Mouse (Mus musculus): Measurements from ENCODE around the gene Xirp2. TPM values are rescaled to one million over a fixed set of nuclear protein-coding genes. Genes with fewer than 3 reads are reported as not detected.
"Not testable (repeated sequence)": the region's sequence is repeated elsewhere in the genome, so short reads cannot be mapped to it uniquely, and the experiment has no call there.

Xirp2 gene
- total and polyA plus RNA-seq, 2 experiments from 2014 or later, result 0.01 to 0.11 TPM

DNA sequence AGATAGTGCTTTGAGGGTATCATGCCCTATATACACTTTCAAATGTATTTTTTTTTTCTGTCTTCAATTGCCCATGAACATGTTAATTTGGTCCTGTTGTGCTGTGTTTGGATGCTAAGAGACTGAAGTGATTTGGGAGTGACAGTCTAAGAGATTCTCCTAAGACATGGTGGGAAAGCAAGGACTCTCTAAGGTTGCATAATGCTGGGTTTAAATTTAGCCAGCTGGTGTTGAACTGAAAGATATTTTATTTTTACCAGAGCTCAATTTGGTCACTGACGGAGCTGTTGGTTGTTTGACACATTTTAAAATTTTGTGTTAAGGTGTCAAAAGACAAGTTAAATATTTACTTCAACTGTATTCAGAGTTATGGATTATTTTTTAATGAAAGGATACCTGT lies 970 bp downstream of the Xirp2 start:
- no peaks in the 10 kb centered on the region for H3K27me3 ChIP-seq (ENCODE audit: insufficient read depth, low read length)
- no peak for TF ChIP-seq CTCF (IDR thresholded peaks at IDR 0.05)
- H3K36me3 ChIP-seq (ENCODE audit: insufficient read depth, low read length), result no peaks in the 10 kb centered on the region
- WGBS, result 81% methylated on average over 1 of the region's 1 CpGs
- H3K4me3 ChIP-seq (ENCODE audit: low read depth, low read length), result no peak overlapping the region
- no peaks in the 10 kb centered on the region for H3K4me1 ChIP-seq (ENCODE audit: insufficient read depth, low read length)
- ATAC-seq (ENCODE audit: low FRiP score), result no peak
- H3K4me2 ChIP-seq (ENCODE audit: low read depth, low read length, poor library complexity, severe bottlenecking), result no peak overlapping the region
- H3K9ac ChIP-seq (replicated peaks; ENCODE audit: low read length, poor library complexity, severe bottlenecking), result no peak overlapping the region
- H3K27ac ChIP-seq (ENCODE audit: low read depth, low read length), result no peak overlapping the region
- H3K9me3 ChIP-seq (ENCODE audit: low read length), result no peaks in the 10 kb centered on the region
- no peak for DNase-seq (ENCODE audit: low spot score)

DNA sequence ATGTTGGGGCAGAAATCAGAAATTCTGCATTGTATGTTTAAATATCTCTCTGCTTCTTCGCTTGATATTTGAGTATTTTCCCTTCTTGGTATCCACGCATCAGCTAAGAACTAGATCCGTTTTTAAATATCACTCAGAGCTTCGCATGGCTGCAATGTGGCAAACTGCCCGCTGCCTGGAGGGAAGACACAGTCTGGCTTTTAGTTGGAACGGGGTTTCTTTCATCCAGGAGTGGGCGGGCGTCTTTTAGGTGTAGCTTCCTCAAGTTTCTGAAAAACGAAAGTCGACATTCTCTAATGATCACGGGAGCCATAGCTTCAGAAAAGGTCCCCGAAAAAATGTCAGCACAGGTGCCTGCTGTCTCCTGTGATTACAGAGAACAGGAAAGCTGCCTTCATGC lies 1.4 kb downstream of the Xirp2 start:
- H3K4me3 ChIP-seq (ENCODE audit: low read depth, low read length), result no peak overlapping the region
- WGBS, result 65% methylated on average over 12 of the region's 12 CpGs
- DNase-seq (ENCODE audit: low spot score) (peak; percentile 14), ATAC-seq (ENCODE audit: low FRiP score) (no peak)
- no peak overlapping the region for H3K4me2 ChIP-seq (ENCODE audit: low read depth, low read length, poor library complexity, severe bottlenecking)
- no peak overlapping the region for H3K27ac ChIP-seq (ENCODE audit: low read depth, low read length)
- no peak overlapping the region for H3K9ac ChIP-seq (replicated peaks; ENCODE audit: low read length, poor library complexity, severe bottlenecking)
- no peaks in the 10 kb centered on the region for H3K9me3 ChIP-seq (ENCODE audit: low read length)
- H3K27me3 ChIP-seq (ENCODE audit: insufficient read depth, low read length), result no peaks in the 10 kb centered on the region
- TF ChIP-seq CTCF (IDR thresholded peaks at IDR 0.05), result no peak
- no peaks in the 10 kb centered on the region for H3K36me3 ChIP-seq (ENCODE audit: insufficient read depth, low read length)
- H3K4me1 ChIP-seq (ENCODE audit: insufficient read depth, low read length), result no peaks in the 10 kb centered on the region

DNA sequence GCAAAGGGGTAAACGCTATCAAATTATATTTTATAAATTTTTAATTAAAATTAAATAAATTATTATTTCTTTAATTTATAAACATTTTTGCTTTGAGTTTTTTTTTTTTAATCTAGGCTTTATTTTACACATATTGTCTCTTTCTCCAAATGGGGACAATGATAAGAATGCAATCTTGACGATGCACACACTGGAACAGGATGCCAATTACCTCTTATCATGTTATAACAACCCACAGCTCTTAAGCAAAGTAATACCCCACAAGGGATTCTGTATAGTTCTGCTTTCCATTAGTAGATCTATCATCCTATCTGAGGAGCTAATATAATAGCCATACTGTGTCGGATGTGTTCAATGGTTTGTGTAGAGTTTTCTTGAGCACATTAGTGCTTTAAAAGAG lies 15.1 kb downstream of the Xirp2 start:
- H3K9me3 ChIP-seq (ENCODE audit: low read length), result no peaks in the 10 kb centered on the region
- WGBS, result 78% methylated on average over 3 of the region's 3 CpGs

DNA sequence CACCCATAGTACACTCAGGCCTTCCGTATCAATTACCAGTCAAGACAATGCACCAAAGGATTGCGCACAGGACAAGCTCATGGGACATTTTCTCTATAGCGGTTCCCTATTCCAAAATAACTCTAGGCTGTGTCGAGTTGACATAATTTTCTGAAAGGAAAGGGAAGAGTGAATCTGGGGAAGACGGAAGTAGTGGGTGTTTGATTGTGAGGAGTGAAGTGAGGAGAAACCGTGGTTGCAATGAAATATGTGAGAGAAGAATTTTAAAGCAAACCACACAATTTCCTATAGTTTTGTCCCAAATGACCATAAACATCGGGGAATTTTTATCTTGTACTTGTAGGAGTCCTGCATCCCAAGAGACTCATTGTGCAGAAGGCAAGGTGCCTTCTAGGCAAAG lies 21.2 kb downstream of the Xirp2 start:
- Histone ChIP-seq H3K9ac (replicated peaks; ENCODE audit: low read length, poor library complexity, severe bottlenecking) (no peak overlapping the region), H3K4me3 (ENCODE audit: low read depth, low read length) (no peak overlapping the region), H3K36me3 (ENCODE audit: insufficient read depth, low read length) (no peaks in the 10 kb centered on the region), H3K4me2 (ENCODE audit: low read depth, low read length, poor library complexity, severe bottlenecking) (no peak overlapping the region), H3K4me1 (ENCODE audit: insufficient read depth, low read length) (no peaks in the 10 kb centered on the region), H3K27me3 (ENCODE audit: insufficient read depth, low read length) (no peaks in the 10 kb centered on the region), H3K27ac (ENCODE audit: low read depth, low read length) (no peak overlapping the region), H3K9me3 (ENCODE audit: low read length) (no peaks in the 10 kb centered on the region)
- no peak for DNase-seq (ENCODE audit: low spot score)
- 85% methylated on average over 7 of the region's 7 CpGs for WGBS
- no peak for TF ChIP-seq CTCF (IDR thresholded peaks at IDR 0.05)
- ATAC-seq (ENCODE audit: low FRiP score), result no peak

More for the DNA sequence above, 15.1 kb downstream of the Xirp2 start:
- Histone ChIP-seq H3K9ac (replicated peaks; ENCODE audit: low read length, poor library complexity, severe bottlenecking) (no peak overlapping the region), H3K36me3 (ENCODE audit: insufficient read depth, low read length) (no peaks in the 10 kb centered on the region), H3K4me3 (ENCODE audit: low read depth, low read length) (no peak overlapping the region), H3K4me2 (ENCODE audit: low read depth, low read length, poor library complexity, severe bottlenecking) (no peak overlapping the region), H3K4me1 (ENCODE audit: insufficient read depth, low read length) (no peaks in the 10 kb centered on the region), H3K27ac (ENCODE audit: low read depth, low read length) (no peak overlapping the region), H3K27me3 (ENCODE audit: insufficient read depth, low read length) (no peaks in the 10 kb centered on the region)
- DNase-seq (ENCODE audit: low spot score) (no peak), ATAC-seq (ENCODE audit: low FRiP score) (no peak)
- no peak for TF ChIP-seq CTCF (IDR thresholded peaks at IDR 0.05)

DNA sequence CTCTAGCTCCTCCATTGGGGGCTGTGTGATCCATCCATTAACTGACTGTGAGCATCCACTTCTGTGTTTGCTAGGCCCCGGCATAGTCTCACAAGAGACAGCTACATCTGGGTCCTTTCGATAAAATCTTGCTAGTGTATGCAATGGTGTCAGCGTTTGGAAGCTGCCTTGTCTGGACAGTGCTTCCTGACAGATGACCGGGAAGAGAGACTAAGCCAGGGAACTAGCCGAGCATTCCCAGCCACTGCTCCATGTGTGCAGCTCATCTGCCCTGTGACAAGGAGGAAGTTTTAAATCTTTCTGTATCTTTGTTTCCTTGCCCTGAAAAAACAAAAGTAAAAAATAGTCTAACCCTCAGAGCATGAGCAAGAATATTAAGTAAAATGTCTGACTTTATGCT lies 24.2 kb downstream of the Xirp2 start:
- H3K4me1 ChIP-seq (ENCODE audit: insufficient read depth, low read length); H3K27me3 ChIP-seq (ENCODE audit: insufficient read depth, low read length); H3K9ac ChIP-seq (replicated peaks; ENCODE audit: low read length, poor library complexity, severe bottlenecking); DNase-seq (ENCODE audit: low spot score); H3K27ac ChIP-seq (ENCODE audit: low read depth, low read length); H3K4me3 ChIP-seq (ENCODE audit: low read depth, low read length); H3K36me3 ChIP-seq (ENCODE audit: insufficient read depth, low read length); ATAC-seq (ENCODE audit: low FRiP score); H3K9me3 ChIP-seq (ENCODE audit: low read length); H3K4me2 ChIP-seq (ENCODE audit: low read depth, low read length, poor library complexity, severe bottlenecking): not testable (repeated sequence)
- WGBS, result 83% methylated on average over 5 of the region's 5 CpGs

DNA sequence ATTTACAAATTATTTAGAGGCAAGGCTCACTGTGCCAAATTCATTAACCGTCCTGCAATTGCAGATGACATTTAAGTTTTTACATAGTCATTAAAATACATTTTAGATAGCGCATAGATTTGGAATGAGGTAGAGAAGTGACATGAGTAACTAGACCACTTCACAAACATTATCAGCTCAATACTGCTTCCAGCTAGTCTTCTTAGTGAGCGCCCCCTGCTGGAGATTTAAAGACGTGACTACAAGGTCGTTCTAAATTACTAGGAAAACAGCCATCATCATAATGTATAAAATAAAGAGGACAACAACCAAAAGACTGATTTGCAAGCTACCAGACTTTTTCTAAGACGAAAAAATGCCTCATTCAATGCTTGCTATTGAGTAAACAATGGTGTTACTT lies 32.0 kb downstream of the Xirp2 start:
- Histone ChIP-seq H3K4me1 (ENCODE audit: insufficient read depth, low read length) (no peaks in the 10 kb centered on the region), H3K9ac (replicated peaks; ENCODE audit: low read length, poor library complexity, severe bottlenecking) (no peak overlapping the region), H3K4me3 (ENCODE audit: low read depth, low read length) (no peak overlapping the region), H3K4me2 (ENCODE audit: low read depth, low read length, poor library complexity, severe bottlenecking) (no peak overlapping the region), H3K9me3 (ENCODE audit: low read length) (no peaks in the 10 kb centered on the region), H3K27me3 (ENCODE audit: insufficient read depth, low read length) (no peaks in the 10 kb centered on the region), H3K36me3 (ENCODE audit: insufficient read depth, low read length) (no peaks in the 10 kb centered on the region), H3K27ac (ENCODE audit: low read depth, low read length) (no peak overlapping the region)
- ATAC-seq (ENCODE audit: low FRiP score) (no peak), DNase-seq (ENCODE audit: low spot score) (peak; percentile 80)
- 22% methylated on average over 6 of the region's 6 CpGs for WGBS
- peak; percentile 74 for TF ChIP-seq CTCF (IDR thresholded peaks at IDR 0.05)

Data from midbrain, postnatal 0 days (tissue).